Comparison of ENCODE assay signal across 21 mouse cellular contexts in genomic region chr5:9579021-9579420, GRCm38 (mm10).
A peak's percentile ranks its signal among the peaks of the same experiment; 100 is the strongest.
DNase-seq lines count a peak whose midpoint lies in the region; ATAC-seq and TF ChIP-seq lines count a peak whose summit lies in the region.
"Had no signal": no experiment of that assay in that cellular context is flagged by ENCODE, and none has a peak within 500 bp of the region (broad histone marks: within the 10 kb centered on the region; RNA-seq: fewer than 3 reads in every experiment).

No protein-coding gene starts in this region.

- WGBS in intestine, postnatal 0 days = 77% methylated on average over 2 of the region's 2 CpGs

- H3K27me3 ChIP-seq in intestine, postnatal 0 days (replicated peaks; ENCODE audit: control insufficient read depth, insufficient read depth, low read length) = no peaks in the 10 kb centered on the region
- H3K27me3 ChIP-seq: embryonic facial prominence, embryonic 12.5 days; forebrain, embryonic 12.5 days; heart, embryonic 15.5 days; hindbrain, embryonic 13.5 days had no signal

- H3K4me1 ChIP-seq in intestine, postnatal 0 days (replicated peaks; ENCODE audit: control insufficient read depth, insufficient read depth, low read length) = no peaks in the 10 kb centered on the region
- H3K4me1 ChIP-seq: embryonic facial prominence, embryonic 12.5 days; forebrain, embryonic 12.5 days; heart, embryonic 15.5 days; hindbrain, embryonic 13.5 days had no signal

- no peak overlapping the region for H3K9ac ChIP-seq in intestine, postnatal 0 days (ENCODE audit: low read depth, low read length)
- H3K9ac ChIP-seq: embryonic facial prominence, embryonic 12.5 days; forebrain, embryonic 12.5 days; heart, embryonic 15.5 days; hindbrain, embryonic 13.5 days had no signal

- H3K36me3 ChIP-seq in intestine, postnatal 0 days (ENCODE audit: control insufficient read depth, insufficient read depth) = no peaks in the 10 kb centered on the region
- H3K36me3 ChIP-seq: embryonic facial prominence, embryonic 12.5 days; forebrain, embryonic 12.5 days; heart, embryonic 15.5 days; hindbrain, embryonic 13.5 days had no signal

- no peak for TF ChIP-seq CTCF in layer of hippocampus, adult 2 months (conservative IDR thresholded peaks at IDR 0.05)
- no peak for TF ChIP-seq CTCF in intestine, postnatal 0 days (IDR thresholded peaks at IDR 0.05; ENCODE audit: low read depth)

- peak; percentile 59; the same call in 1 of the 2 replicates for ATAC-seq in frontal cortex, adult (ENCODE audit: low TSS enrichment)
- no peak for ATAC-seq in intestine, postnatal 0 days
- ATAC-seq: forebrain, embryonic 16.5 days; hindbrain, postnatal 0 days had no signal

- H3K4me2 ChIP-seq in intestine, postnatal 0 days (replicated peaks; ENCODE audit: low read depth) = no peak overlapping the region
- H3K4me2 ChIP-seq: embryonic facial prominence, embryonic 12.5 days; forebrain, embryonic 12.5 days; heart, embryonic 11.5 days; heart, embryonic 15.5 days; hindbrain, embryonic 13.5 days had no signal

- H3K9me3 ChIP-seq in intestine, postnatal 0 days (ENCODE audit: control insufficient read depth) = no peaks in the 10 kb centered on the region
- H3K9me3 ChIP-seq: embryonic facial prominence, embryonic 12.5 days; forebrain, embryonic 12.5 days; heart, embryonic 15.5 days; hindbrain, embryonic 13.5 days had no signal

- H3K27ac ChIP-seq in layer of hippocampus, adult 2 months = peak overlapping the region; percentile 88
- H3K27ac ChIP-seq in intestine, postnatal 0 days (ENCODE audit: low read depth, low read length) = no peak overlapping the region
- H3K27ac ChIP-seq: embryonic facial prominence, embryonic 12.5 days; forebrain, embryonic 12.5 days; heart, adult 2 months; heart, embryonic 15.5 days; hindbrain, embryonic 13.5 days; hindbrain, postnatal 0 days had no signal

- DNase-seq in frontal cortex, postnatal 25 days (ENCODE audit: low spot score in 2 of 2) = no peak
- peak; percentile 40 to 63 for DNase-seq in layer of hippocampus, adult 2 months (ENCODE audit: low spot score in 2 of 2)
- DNase-seq in layer of hippocampus, postnatal 25 days (ENCODE audit: extremely low spot score in 1 of 2, low spot score in 1 of 2) = no peak
- DNase-seq in right cerebral cortex, adult 18-20 months = peak; percentile 13
- DNase-seq in right cerebral cortex, postnatal 36 days (ENCODE audit: low spot score in 2 of 2) = no peak
- peak; percentile 69 for DNase-seq in telencephalon, adult 2 months (ENCODE audit: low read depth, low spot score)
- DNase-seq: adrenal gland, postnatal 14 days; cerebellum, adult 2 months; cerebellum, postnatal 14 days; gastrocnemius, postnatal 14 days; heart, adult 2 months; heart, postnatal 14 days had no signal

- no peak overlapping the region for H3K4me3 ChIP-seq in layer of hippocampus, adult 2 months
- no peak overlapping the region for H3K4me3 ChIP-seq in intestine, postnatal 0 days (ENCODE audit: low read depth, low read length)
- H3K4me3 ChIP-seq: embryonic facial prominence, embryonic 12.5 days; forebrain, embryonic 12.5 days; heart, adult 2 months; heart, embryonic 15.5 days; hindbrain, embryonic 13.5 days had no signal

Comparison
In these comparisons a context has a peak if more than half of its experiments do, and no peak if none do; other contexts are left out.
1. DNase-seq: peak in layer of hippocampus, adult 2 months (2 of 2), right cerebral cortex, adult 18-20 months (single experiment) and telencephalon, adult 2 months (single experiment); none in frontal cortex, postnatal 25 days (0 of 2), layer of hippocampus, postnatal 25 days (0 of 2) and right cerebral cortex, postnatal 36 days (0 of 2).